ENCODE assay signal across 23 mouse cellular contexts in the genomic region with DNA sequence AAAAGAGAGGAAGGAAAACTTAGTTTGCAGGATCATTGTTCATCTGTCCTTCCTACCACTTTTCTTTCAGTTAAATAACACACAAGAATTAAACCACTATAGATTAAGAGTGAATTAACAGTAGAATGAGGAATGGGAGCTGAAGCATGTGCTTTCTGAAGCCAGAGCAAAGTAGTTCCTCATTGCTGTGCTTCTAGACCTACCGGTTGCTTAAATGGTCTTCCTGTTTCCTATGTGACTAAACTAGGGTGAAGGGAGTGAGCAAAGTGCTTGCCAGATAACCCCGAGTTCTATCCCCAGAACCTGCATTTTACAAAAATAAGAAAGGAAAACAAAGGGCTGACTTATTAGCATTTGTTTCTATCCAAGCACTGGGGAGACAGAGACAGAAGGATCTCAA.
"Had no signal": no experiment of that assay in that cellular context is flagged by ENCODE, and none has a peak within 500 bp of the region (broad histone marks: within the 10 kb centered on the region; RNA-seq: fewer than 3 reads in every experiment).

No protein-coding gene starts in this region.

- H3K9ac ChIP-seq: kidney, embryonic 15.5 days; limb, embryonic 12.5 days; limb, embryonic 15.5 days; liver, embryonic 13.5 days; midbrain, embryonic 13.5 days; neural tube, embryonic 13.5 days had no signal

- H3K4me3 ChIP-seq: kidney, embryonic 15.5 days; left cerebral cortex, adult 2 months; limb, embryonic 12.5 days; limb, embryonic 15.5 days; liver, embryonic 13.5 days; megakaryocyte, embryonic 14.5 days; midbrain, embryonic 10.5 days; midbrain, embryonic 13.5 days; myocyte; neural tube, embryonic 13.5 days had no signal

- H3K27me3 ChIP-seq: kidney, embryonic 15.5 days; limb, embryonic 12.5 days; limb, embryonic 15.5 days; liver, embryonic 13.5 days; megakaryocyte, embryonic 14.5 days; midbrain, embryonic 13.5 days; neural tube, embryonic 13.5 days had no signal

- DNase-seq: kidney, adult 8-10 months; kidney, postnatal 10 days; kidney, postnatal 36 days; layer of hippocampus, postnatal 36 days; left cerebral cortex, postnatal 4 days; liver, embryonic 13.5 days; lung, adult 2 months; lung, postnatal 14 days; lung, postnatal 4 days; retina, postnatal 1 day; thymus, adult 18-20 months; thymus, postnatal 36 days had no signal

- ATAC-seq: intestine, postnatal 0 days; midbrain, embryonic 13.5 days; midbrain, embryonic 16.5 days had no signal

- H3K9me3 ChIP-seq: kidney, embryonic 15.5 days; limb, embryonic 12.5 days; limb, embryonic 15.5 days; liver, embryonic 13.5 days; midbrain, embryonic 10.5 days; midbrain, embryonic 13.5 days; neural tube, embryonic 13.5 days had no signal

- H3K4me2 ChIP-seq: kidney, embryonic 15.5 days; limb, embryonic 12.5 days; limb, embryonic 15.5 days; liver, embryonic 13.5 days; midbrain, embryonic 13.5 days; neural tube, embryonic 13.5 days had no signal

- H3K36me3 ChIP-seq: kidney, embryonic 15.5 days; limb, embryonic 12.5 days; limb, embryonic 15.5 days; liver, embryonic 13.5 days; midbrain, embryonic 10.5 days; midbrain, embryonic 13.5 days; neural tube, embryonic 13.5 days had no signal

- H3K27ac ChIP-seq: kidney, embryonic 15.5 days; left cerebral cortex, adult 2 months; limb, embryonic 12.5 days; limb, embryonic 15.5 days; liver, embryonic 13.5 days; midbrain, embryonic 10.5 days; midbrain, embryonic 13.5 days; neural tube, embryonic 13.5 days had no signal

- H3K4me1 ChIP-seq: kidney, embryonic 15.5 days; limb, embryonic 12.5 days; limb, embryonic 15.5 days; liver, embryonic 13.5 days; megakaryocyte, embryonic 14.5 days; midbrain, embryonic 10.5 days; midbrain, embryonic 13.5 days; neural tube, embryonic 13.5 days had no signal
